Mouse (Mus musculus): ENCODE measurements around the gene Dnajc1. TPM values are rescaled to one million over a fixed set of nuclear protein-coding genes. Genes with fewer than 3 reads are reported as not detected.

The Dnajc1 gene
- total RNA-seq, 2 experiments from 2014 or later: 10.7 to 13.2 TPM

DNA sequence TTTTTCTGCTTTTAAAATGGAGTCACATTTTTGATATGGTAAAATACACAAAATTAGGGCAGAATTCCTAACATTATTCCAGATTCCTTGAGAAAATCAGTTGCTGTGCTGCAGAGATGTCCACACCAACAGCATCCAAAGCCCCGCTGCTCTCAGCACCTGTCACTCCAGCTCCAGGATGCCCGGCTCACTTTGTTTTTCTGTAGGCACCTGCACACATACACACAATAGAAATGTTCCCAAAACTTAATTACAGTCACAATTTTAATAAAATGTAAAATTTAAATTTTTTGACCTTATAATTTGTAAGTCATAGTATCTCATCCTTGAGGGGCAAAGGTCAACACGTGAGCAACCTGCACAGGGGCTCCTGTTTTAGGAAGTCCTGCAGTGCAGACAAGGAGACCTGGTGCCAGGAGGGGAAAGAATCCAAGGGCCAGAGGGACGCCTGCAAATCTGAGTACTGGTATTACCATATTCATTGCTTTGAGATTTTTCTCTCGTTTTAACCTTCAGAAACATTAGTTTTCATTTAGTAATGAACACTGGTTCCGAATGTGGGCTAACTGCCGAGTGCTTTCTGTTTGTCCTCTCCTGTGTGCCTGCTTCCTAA is 183.3 kb downstream of the Dnajc1 start:
- TF ChIP-seq CTCF (IDR thresholded peaks at IDR 0.05): no peak
- Histone ChIP-seq H3K27ac (peak overlapping the region; percentile 56; the same call in 1 of the 2 replicates), H3K4me3 (no peak overlapping the region)
- intact Hi-C loops (cut with DNase I): loop anchor here (10.0 kb wide), 3 partner anchors 155 to 355 kb away; partner anchors contain the start of gene Mllt10
- DNase-seq: no peak

DNA sequence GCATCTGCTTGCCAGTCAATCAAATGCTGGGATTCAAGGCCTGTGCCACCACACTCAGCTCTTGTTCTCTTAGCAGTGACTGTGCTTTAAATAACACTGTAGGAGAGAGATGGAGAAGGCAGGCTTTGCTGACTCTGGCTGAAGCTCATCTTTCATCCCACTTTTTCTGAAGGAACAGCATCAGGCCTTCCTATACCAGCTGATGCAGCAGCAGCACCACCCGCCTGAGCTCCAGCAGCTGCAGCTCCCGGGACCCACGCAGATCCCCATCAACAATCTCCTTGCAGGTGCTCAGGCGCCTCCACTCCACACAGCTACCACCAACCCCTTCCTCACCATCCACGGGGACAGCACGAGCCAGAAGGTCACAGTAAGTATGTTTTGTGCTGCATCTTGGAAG is 184.1 kb downstream of the Dnajc1 start:
- H3K4me3 ChIP-seq: no peak overlapping the region
- DNase-seq: peak; percentile 52
- H3K27ac ChIP-seq: peak overlapping the region; percentile 56
- no peak for TF ChIP-seq CTCF (IDR thresholded peaks at IDR 0.05)
- intact Hi-C loops (cut with DNase I): loop anchor here (10.0 kb wide), 3 partner anchors 154 to 354 kb away; partner anchors contain the start of gene Mllt10

DNA sequence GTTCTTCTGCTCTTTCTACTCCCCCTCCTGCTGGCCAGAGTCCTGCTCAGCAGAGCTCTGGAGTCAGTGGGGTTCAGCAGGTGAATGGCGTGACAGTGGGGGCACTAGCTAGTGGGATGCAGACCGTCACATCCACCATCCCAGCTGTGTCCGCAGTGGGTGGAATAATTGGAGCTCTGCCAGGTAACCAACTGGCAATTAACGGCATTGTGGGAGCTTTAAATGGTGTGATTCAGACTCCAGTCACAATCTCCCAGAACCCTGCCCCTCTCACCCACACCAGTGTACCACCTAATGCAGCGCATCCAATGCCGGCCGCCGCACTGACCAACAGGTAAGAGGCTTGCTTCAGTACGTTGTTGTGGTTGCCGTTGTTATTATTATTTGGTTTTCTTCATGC is 185.8 kb downstream of the Dnajc1 start:
- H3K27ac ChIP-seq: no peak overlapping the region
- DNase-seq: no peak
- intact Hi-C loops (cut with DNase I): loop anchor here (10.0 kb wide), 3 partner anchors 152 to 352 kb away; partner anchors contain the start of gene Mllt10

DNA sequence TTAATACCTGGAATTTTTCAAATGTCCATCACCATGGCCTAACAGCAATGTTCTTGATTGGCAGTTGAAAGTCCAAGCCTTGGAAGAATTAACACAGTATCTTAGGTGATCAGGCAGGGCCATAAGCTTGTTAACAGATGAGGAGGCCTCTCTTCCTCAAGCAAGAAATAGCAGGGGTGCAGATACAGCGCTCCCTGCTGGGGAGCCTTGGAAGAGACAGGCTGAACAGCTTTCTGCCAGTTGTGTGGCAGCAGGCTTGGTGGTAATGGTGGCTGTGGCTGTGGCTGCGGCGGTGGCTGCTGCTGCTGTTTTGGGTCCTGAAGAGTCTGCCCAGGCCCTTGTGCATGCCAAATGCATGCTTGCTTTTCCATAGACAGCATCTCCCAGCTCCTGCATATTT is 187.5 kb downstream of the Dnajc1 start:
- Histone ChIP-seq H3K27ac (no peak overlapping the region), H3K4me3 (no peak overlapping the region)
- DNase-seq: peak; percentile 71
- intact Hi-C loops (cut with DNase I): loop anchor here (1.0 to 10.0 kb wide), 4 partner anchors 150 to 350 kb away; partner anchors contain the start of gene Mllt10
- TF ChIP-seq CTCF (IDR thresholded peaks at IDR 0.05): peak; percentile 81

More for the DNA sequence above, 185.8 kb downstream of the Dnajc1 start:
- H3K4me3 ChIP-seq: no peak overlapping the region
- no peak for TF ChIP-seq CTCF (IDR thresholded peaks at IDR 0.05)

DNA sequence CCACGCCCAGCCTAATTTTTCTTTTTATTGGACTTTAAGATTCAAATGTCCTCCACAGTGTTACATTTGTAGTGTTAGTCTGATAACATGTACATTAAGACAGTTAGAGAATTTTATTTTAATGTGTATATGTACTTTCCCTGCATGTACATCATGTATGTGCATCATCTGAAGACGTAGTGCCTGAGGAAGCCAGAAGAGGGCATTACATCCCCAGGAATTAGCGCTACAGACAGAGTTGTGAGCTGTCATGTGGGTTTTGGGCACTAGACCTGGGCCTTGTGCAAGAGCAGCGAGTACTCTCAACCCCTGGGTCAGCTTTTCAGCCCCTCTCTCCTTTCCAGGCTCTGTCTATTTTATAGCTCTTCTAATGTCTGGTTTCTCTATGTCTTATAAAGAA is 189.7 kb downstream of the Dnajc1 start:
- DNase-seq: no peak
- no peak overlapping the region for H3K4me3 ChIP-seq
- TF ChIP-seq CTCF (IDR thresholded peaks at IDR 0.05): peak; percentile 27; the same call in 1 of the 2 replicates
- H3K27ac ChIP-seq: no peak overlapping the region
- intact Hi-C loops (cut with DNase I): loop anchor here (10.0 kb wide), 3 partner anchors 148 to 348 kb away; partner anchors contain the start of gene Mllt10

DNA sequence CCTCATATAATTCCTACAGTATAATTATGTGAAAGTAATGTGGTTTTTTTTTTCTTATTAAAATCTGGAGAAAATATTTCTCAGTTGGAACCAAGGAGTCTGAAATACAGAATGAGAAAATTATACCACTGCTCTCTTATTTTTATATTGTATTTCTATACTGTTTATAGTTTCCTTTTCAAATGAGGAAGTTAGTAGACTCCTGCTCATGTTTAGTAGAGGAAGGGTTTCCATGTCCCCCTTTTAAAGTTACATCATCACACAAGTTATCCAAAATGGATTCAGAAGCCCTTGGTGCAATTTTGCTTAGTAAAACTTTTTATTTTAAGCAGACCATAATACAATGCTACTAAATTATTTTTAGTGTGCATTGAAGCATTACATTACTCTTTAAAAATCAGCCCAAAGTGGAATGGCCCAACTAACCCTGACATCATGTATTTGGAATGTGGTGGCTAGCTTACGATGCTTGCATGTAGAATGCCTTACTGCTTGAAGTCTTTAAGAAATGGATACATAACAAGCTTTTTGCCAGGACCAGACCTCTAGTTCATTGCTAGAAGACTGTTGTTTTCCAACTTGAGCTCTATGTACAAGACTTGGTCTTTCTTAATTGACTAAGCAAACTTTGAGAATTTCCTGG is 190.7 kb downstream of the Dnajc1 start:
- TF ChIP-seq CTCF (IDR thresholded peaks at IDR 0.05): no peak
- Histone ChIP-seq H3K4me3 (no peak overlapping the region), H3K27ac (no peak overlapping the region)
- intact Hi-C loops (cut with DNase I): loop anchor here (10.0 kb wide), 3 partner anchors 147 to 347 kb away; partner anchors contain the start of gene Mllt10
- no peak for DNase-seq

DNA sequence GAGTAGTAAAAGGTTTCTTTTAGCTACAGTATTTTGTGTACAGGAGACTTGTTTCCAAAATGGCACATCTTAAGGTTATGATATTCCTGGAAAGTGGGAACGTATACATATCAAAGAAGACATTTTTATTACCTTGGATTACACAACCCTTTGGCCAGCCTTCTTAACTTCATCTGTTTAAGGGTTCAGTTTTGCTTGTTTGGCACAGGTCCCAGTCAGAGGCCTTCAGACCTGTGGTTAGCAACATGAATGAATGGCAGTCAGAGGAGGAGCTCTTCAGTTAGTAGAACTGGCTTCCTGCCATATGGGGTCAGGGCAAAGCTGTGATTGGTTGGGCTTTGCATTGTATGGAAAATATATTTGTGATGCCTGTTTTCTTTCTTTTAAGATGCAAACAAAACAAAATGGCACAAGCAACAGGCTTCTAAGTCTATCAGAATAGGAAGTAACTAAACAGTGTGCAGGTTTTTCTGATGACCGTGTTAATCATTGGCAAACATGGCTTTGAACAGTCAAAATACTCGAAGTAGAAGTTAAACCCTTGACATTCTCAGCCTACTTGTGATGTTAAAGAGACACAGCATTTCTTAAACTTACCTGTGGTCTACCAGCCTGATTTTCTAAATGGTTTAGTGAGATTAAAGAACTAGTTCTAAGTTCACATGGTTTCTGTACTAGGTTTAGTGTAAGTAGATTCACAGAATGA is 196.8 kb downstream of the Dnajc1 start:
- peak; percentile 58 for DNase-seq
- Histone ChIP-seq H3K27ac (no peak overlapping the region), H3K4me3 (no peak overlapping the region)
- no peak for TF ChIP-seq CTCF (IDR thresholded peaks at IDR 0.05)
- intact Hi-C loops (cut with DNase I): no loop called here

DNA sequence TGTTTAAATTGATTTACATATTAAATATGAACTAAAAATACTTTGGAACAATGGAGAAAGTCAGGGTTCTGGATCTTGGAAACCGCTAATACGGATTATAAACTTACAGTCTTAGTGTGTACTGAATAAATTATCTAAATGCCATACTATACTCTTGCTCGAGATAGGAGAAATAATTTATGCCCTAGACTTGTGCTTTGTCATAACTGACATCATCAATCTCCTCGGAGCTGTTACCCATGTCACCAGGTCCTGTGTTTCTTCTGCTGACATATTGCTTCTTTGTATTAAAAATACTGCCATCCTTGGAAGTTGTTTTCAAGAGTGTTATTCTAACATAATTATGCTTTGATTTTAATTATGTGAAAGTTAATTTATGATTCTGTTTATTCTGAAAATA is 197.3 kb downstream of the Dnajc1 start:
- intact Hi-C loops (cut with DNase I): no loop called here
- Histone ChIP-seq H3K4me3 (no peak overlapping the region), H3K27ac (no peak overlapping the region)
- DNase-seq: no peak
- no peak for TF ChIP-seq CTCF (IDR thresholded peaks at IDR 0.05)

DNA sequence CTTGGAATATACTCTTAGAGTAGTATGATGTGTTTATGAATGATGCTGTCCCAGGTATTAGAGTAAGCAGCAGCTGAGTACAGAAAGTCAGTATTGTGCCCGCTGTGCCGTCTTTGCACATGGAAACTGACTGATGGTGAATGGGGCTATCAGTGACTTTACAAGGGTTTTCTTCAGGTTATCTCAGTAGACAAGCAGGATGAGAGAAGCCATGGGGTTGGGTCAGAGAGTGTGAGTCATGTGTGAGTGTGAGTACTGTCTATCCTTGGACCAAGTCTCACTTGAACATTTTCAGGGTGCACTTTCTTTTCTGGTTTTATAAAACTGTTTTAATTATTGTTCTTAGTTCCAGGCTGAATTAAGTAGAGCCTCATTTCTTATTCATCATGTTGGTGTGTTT is 204.3 kb downstream of the Dnajc1 start:
- H3K27ac ChIP-seq: no peak overlapping the region
- TF ChIP-seq CTCF (IDR thresholded peaks at IDR 0.05): no peak
- no peak for DNase-seq
- intact Hi-C loops (cut with DNase I): no loop called here
- H3K4me3 ChIP-seq: no peak overlapping the region

DNA sequence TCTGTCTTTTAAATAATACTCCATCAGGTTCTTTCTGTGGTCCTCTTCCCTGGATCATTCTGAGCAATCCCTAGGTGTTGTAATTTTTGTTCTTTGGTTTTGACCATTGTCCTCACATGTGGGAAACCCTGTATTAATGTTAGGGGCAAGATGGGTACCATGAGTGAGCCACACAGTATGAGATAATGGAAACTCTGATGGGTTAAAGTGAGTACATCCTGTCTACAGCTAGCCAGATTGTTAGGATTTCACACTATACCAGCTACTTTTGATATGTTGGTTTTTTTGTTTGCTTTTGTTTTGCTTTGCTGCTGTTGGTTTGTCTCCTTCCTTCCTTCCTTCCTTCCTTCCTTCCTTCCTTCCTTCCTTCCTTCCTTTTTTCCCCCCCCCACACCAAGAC is 209.6 kb downstream of the Dnajc1 start:
- no peak for TF ChIP-seq CTCF (IDR thresholded peaks at IDR 0.05)
- no peak for DNase-seq
- H3K4me3 ChIP-seq: no peak overlapping the region
- no peak overlapping the region for H3K27ac ChIP-seq
- intact Hi-C loops (cut with DNase I): no loop called here

DNA sequence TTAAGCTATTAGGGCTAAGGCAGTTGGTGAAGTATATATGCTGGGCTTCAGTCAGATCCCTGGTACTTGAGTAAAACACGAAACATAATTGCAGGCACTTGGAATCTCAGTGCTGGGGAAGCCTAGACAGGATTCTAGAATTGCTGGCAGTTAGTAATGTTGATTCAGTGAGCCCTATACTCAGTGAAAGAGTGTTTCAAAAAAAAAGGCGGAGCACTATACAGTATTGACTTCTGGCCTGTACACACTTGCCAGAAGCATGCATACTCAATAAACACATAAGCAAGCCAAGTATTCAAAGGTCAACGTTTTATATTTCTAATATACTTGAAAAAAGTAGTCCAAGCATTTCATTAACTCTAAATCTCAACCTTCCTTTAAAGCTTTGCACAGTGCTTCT is 211.0 kb downstream of the Dnajc1 start:
- TF ChIP-seq CTCF (IDR thresholded peaks at IDR 0.05): no peak
- Histone ChIP-seq H3K27ac (no peak overlapping the region), H3K4me3 (no peak overlapping the region)
- intact Hi-C loops (cut with DNase I): no loop called here
- DNase-seq: no peak

DNA sequence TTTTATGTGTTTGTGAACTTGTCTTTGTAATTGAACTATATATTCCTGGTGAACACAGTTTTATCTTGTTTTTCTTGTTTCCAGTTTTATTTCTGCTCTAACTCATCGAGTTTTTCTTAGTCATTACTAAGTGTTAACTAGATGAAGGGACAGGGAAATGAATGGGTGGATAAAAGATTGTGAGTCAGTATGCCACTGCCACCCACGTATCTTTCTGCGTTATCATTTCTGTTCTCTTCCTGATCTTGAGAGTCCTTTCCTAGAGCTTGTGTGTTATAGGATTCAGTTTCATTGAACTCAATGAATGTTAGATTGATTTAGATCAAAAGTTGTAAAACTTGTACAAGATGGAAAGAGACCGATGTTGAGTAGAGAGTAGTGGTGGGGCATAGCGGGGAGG is 212.3 kb downstream of the Dnajc1 start:
- intact Hi-C loops (cut with DNase I): no loop called here
- Histone ChIP-seq H3K4me3 (no peak overlapping the region), H3K27ac (no peak overlapping the region)
- TF ChIP-seq CTCF (IDR thresholded peaks at IDR 0.05): no peak
- no peak for DNase-seq

DNA sequence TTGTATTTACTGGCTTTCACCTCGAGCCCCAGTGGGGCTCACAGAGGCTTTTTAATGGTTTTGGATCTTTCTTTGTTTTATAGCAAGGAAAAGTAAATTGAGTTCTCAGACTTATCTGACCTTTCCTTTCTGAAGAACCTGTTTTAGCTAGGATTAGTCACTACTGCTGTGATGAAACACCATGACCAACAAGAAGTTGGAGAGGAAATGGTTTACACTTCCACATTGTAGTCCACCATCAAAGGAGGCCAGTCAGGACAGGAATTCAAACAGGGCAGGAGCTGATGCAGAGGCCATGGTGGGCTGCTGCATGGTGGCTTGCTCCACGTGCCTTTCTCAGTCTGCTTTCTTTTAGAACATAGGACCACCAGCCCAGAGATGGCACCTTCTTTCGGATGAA is 216.4 kb downstream of the Dnajc1 start:
- intact Hi-C loops (cut with DNase I): no loop called here
- DNase-seq: no peak
- H3K27ac ChIP-seq: no peak overlapping the region

More for the DNA sequence above, 216.4 kb downstream of the Dnajc1 start:
- no peak overlapping the region for H3K4me3 ChIP-seq
- TF ChIP-seq CTCF (IDR thresholded peaks at IDR 0.05): no peak
